9 mouse cellular contexts compared by ENCODE assay signal in genomic region chr6:29347189-29347588, GRCm38 (mm10). TPM values are rescaled to one million over a fixed set of nuclear protein-coding genes. Genes with fewer than 3 reads are reported as not detected.
DNase-seq lines count a peak whose midpoint lies in the region; ATAC-seq lines count a peak whose summit lies in the region.
"Had no signal": no experiment of that assay in that cellular context is flagged by ENCODE, and none has a peak within 500 bp of the region (broad histone marks: within the 10 kb centered on the region; RNA-seq: fewer than 3 reads in every experiment).

No protein-coding gene starts in this region.

- peak overlapping the region; percentile 69 for H3K4me3 ChIP-seq in kidney, embryonic 15.5 days (replicated peaks)
- peak overlapping the region; percentile 91 for H3K4me3 ChIP-seq in hindbrain, embryonic 15.5 days
- H3K4me3 ChIP-seq in midbrain, embryonic 16.5 days (ENCODE audit: low read depth, low read length) = peak overlapping the region; percentile 93

- no peak for DNase-seq in kidney, postnatal 36 days
- peak; percentile 18 for DNase-seq in c-Kit-positive CD71-positive TER-119-positive erythroid progenitor cells, embryonic 14.5 days (ENCODE audit: low spot score)
- DNase-seq in retina, embryonic 14.5 days (ENCODE audit: low spot score) = no peak
- DNase-seq in urinary bladder, adult 18-20 months (ENCODE audit: low spot score in 2 of 2) = no peak

- 39% methylated on average over 7 of the region's 7 CpGs for WGBS in kidney, embryonic 15.5 days
- WGBS in hindbrain, embryonic 15.5 days = 35% methylated on average over 7 of the region's 7 CpGs
- 34% methylated on average over 7 of the region's 7 CpGs for WGBS in midbrain, embryonic 16.5 days

- H3K4me2 ChIP-seq in kidney, embryonic 15.5 days = peak overlapping the region; percentile 77
- peak overlapping the region; percentile 75 for H3K4me2 ChIP-seq in hindbrain, embryonic 15.5 days
- peak overlapping the region; percentile 84 for H3K4me2 ChIP-seq in midbrain, embryonic 16.5 days (ENCODE audit: low read length)

- no peak for ATAC-seq in kidney, embryonic 15.5 days (replicated peaks; ENCODE audit: low FRiP score)
- no peak for ATAC-seq in hindbrain, embryonic 15.5 days (ENCODE audit: low FRiP score, low read depth)
- ATAC-seq in midbrain, embryonic 16.5 days = no peak
- no peak for ATAC-seq in megakaryocyte progenitor cell, adult 5-6 weeks (replicated peaks; ENCODE audit: poor library complexity)

- H3K27me3 ChIP-seq in kidney, embryonic 15.5 days = no peaks in the 10 kb centered on the region
- H3K27me3 ChIP-seq in hindbrain, embryonic 15.5 days = no peaks in the 10 kb centered on the region
- H3K27me3 ChIP-seq in midbrain, embryonic 16.5 days (ENCODE audit: control insufficient read depth, insufficient read depth, low read depth, low read length) = no peaks in the 10 kb centered on the region

- no peaks in the 10 kb centered on the region for H3K36me3 ChIP-seq in kidney, embryonic 15.5 days
- H3K36me3 ChIP-seq in hindbrain, embryonic 15.5 days = no peaks in the 10 kb centered on the region
- H3K36me3 ChIP-seq in midbrain, embryonic 16.5 days (ENCODE audit: control insufficient read depth, insufficient read depth, low read length) = no peaks in the 10 kb centered on the region

- peak overlapping the region; percentile 69 for H3K9ac ChIP-seq in kidney, embryonic 15.5 days
- H3K9ac ChIP-seq in hindbrain, embryonic 15.5 days = peak overlapping the region; percentile 55
- peak overlapping the region; percentile 84 for H3K9ac ChIP-seq in midbrain, embryonic 16.5 days (ENCODE audit: low read depth, low read length)

- no peaks in the 10 kb centered on the region for H3K9me3 ChIP-seq in kidney, embryonic 15.5 days (replicated peaks)
- no peaks in the 10 kb centered on the region for H3K9me3 ChIP-seq in hindbrain, embryonic 15.5 days
- no peaks in the 10 kb centered on the region for H3K9me3 ChIP-seq in midbrain, embryonic 16.5 days (replicated peaks; ENCODE audit: control insufficient read depth, low read length, poor library complexity, severe bottlenecking)

- H3K4me1 ChIP-seq in kidney, embryonic 15.5 days = peaks cover 25% of the 10 kb centered on the region
- peaks cover 17% of the 10 kb centered on the region for H3K4me1 ChIP-seq in hindbrain, embryonic 15.5 days (replicated peaks)
- H3K4me1 ChIP-seq in midbrain, embryonic 16.5 days (ENCODE audit: control insufficient read depth, insufficient read depth, low read length) = peaks cover 15% of the 10 kb centered on the region

- H3K27ac ChIP-seq in kidney, embryonic 15.5 days = peak overlapping the region; percentile 96
- peak overlapping the region; percentile 83 for H3K27ac ChIP-seq in hindbrain, embryonic 15.5 days (replicated peaks)
- peak overlapping the region; percentile 83 for H3K27ac ChIP-seq in midbrain, embryonic 16.5 days (ENCODE audit: low read length)

RNA-seq across cellular contexts. Expression of gene Calu, which starts 0.7 kb away (rescaled TPM):
- polyA plus RNA-seq in kidney, embryonic 15.5 days (2015; fragmentation: Nextera tagmentation; extraction: Ambion mirVana) = 382 and 391 TPM in 2 replicates
- 164 TPM in 2 replicates for polyA plus RNA-seq in hindbrain, embryonic 15.5 days (2015; fragmentation: Nextera tagmentation; extraction: Ambion mirVana)
- 160 and 163 TPM in 2 replicates for polyA plus RNA-seq in midbrain, embryonic 16.5 days (2015; fragmentation: Nextera tagmentation; extraction: Ambion mirVana)
- total RNA-seq in megakaryocyte progenitor cell, adult 5-6 weeks (2015) = 84.9 and 85.3 TPM in 2 replicates
- total RNA-seq in megakaryocyte progenitor cell, adult 5-6 weeks (2017) = 211 TPM in 2 replicates

RNA-seq across cellular contexts. Expression of gene Fam71f1, which starts 28.2 kb away (rescaled TPM):
- 0.12 and 0.22 TPM in 2 replicates for polyA plus RNA-seq in kidney, embryonic 15.5 days (2015; fragmentation: Nextera tagmentation; extraction: Ambion mirVana)
- not detected in 2 replicates for polyA plus RNA-seq in hindbrain, embryonic 15.5 days (2015; fragmentation: Nextera tagmentation; extraction: Ambion mirVana)
- not detected in 2 replicates for polyA plus RNA-seq in midbrain, embryonic 16.5 days (2015; fragmentation: Nextera tagmentation; extraction: Ambion mirVana)
- not detected in 2 replicates for total RNA-seq in megakaryocyte progenitor cell, adult 5-6 weeks (2015)
- not detected in 2 replicates for total RNA-seq in megakaryocyte progenitor cell, adult 5-6 weeks (2017)
- total RNA-seq: layer of hippocampus, postnatal 14 days had no signal

RNA-seq across cellular contexts. Expression of gene Opn1sw, which starts 41.1 kb away (rescaled TPM):
- polyA plus RNA-seq in kidney, embryonic 15.5 days (2015; fragmentation: Nextera tagmentation; extraction: Ambion mirVana) = 0.26 and 0.29 TPM in 2 replicates
- 0.34 and 0.53 TPM in 2 replicates for polyA plus RNA-seq in hindbrain, embryonic 15.5 days (2015; fragmentation: Nextera tagmentation; extraction: Ambion mirVana)
- 0.23 and 0.34 TPM in 2 replicates for polyA plus RNA-seq in midbrain, embryonic 16.5 days (2015; fragmentation: Nextera tagmentation; extraction: Ambion mirVana)
- not detected in 2 replicates for total RNA-seq in megakaryocyte progenitor cell, adult 5-6 weeks (2015)
- not detected in 2 replicates for total RNA-seq in megakaryocyte progenitor cell, adult 5-6 weeks (2017)

RNA-seq across cellular contexts. Expression of gene Ccdc136, which starts 48.9 kb away (rescaled TPM):
- 22.5 and 22.6 TPM in 2 replicates for polyA plus RNA-seq in kidney, embryonic 15.5 days (2015; fragmentation: Nextera tagmentation; extraction: Ambion mirVana)
- 43.3 and 52.6 TPM in 2 replicates for polyA plus RNA-seq in hindbrain, embryonic 15.5 days (2015; fragmentation: Nextera tagmentation; extraction: Ambion mirVana)
- polyA plus RNA-seq in midbrain, embryonic 16.5 days (2015; fragmentation: Nextera tagmentation; extraction: Ambion mirVana) = 38.6 and 46.5 TPM in 2 replicates
- total RNA-seq in megakaryocyte progenitor cell, adult 5-6 weeks (2015) = not detected in 2 replicates
- total RNA-seq in megakaryocyte progenitor cell, adult 5-6 weeks (2017) = 0.41 TPM in 1 of 2 replicates, not detected in the other
